Mouse (Mus musculus): ENCODE data around the gene Cdc42bpg. TPM values are rescaled to one million over a fixed set of nuclear protein-coding genes. Genes with fewer than 3 reads are reported as not detected.
A peak's percentile ranks its signal among the peaks of the same experiment; 100 is the strongest.

Gene Cdc42bpg
- polyA plus RNA-seq, 1 experiment from 2014 or later: 1.2 TPM

GRCm38 (mm10) chr19:6272738-6273137 is 33.5 kb upstream of the Cdc42bpg start:
- H3K27ac ChIP-seq (ENCODE audit: low read depth, low read length): no peak overlapping the region

DNA sequence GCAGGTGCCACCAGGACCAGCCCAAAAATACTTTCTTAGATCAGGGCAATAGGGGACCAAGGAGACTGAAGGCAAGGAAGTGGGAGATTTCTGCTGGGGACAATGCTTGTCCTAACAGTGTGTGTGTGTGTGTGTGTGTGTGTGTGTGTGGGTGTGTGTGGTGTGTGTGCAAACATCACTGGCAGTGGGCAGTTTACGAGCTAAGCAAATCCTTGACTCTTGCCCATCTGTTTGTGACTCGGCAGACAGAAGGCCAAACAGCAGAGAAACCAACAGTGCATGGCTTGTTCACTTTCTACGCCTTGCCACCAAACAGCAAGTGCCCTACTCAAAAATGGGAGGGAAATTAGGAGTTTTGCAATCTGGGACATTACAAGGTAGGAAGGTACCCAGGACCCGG is 32.7 kb upstream of the Cdc42bpg start:
- no peak overlapping the region for H3K4me2 ChIP-seq
- H3K27ac ChIP-seq (ENCODE audit: low read depth, low read length): no peak overlapping the region
- no peak for DNase-seq (ENCODE audit: low spot score)
- WGBS: 75% methylated on average over 4 of the region's 4 CpGs
- peaks cover 15% of the 10 kb centered on the region for H3K4me1 ChIP-seq (replicated peaks; ENCODE audit: control insufficient read depth, insufficient read depth, low read length)
- no peaks in the 10 kb centered on the region for H3K9me3 ChIP-seq (ENCODE audit: control insufficient read depth, low read length)
- H3K36me3 ChIP-seq (ENCODE audit: control insufficient read depth, insufficient read depth, low read length): no peaks in the 10 kb centered on the region
- no peak overlapping the region for H3K4me3 ChIP-seq (ENCODE audit: low read depth, low read length)
- no peak for ATAC-seq (replicated peaks; ENCODE audit: low FRiP score)
- no peak overlapping the region for H3K9ac ChIP-seq (ENCODE audit: low read depth, low read length)
- no peaks in the 10 kb centered on the region for H3K27me3 ChIP-seq (replicated peaks; ENCODE audit: control insufficient read depth, insufficient read depth, low read length)

More at GRCm38 (mm10) chr19:6272738-6273137, 33.5 kb upstream of the Cdc42bpg start:
- no peak for ATAC-seq (replicated peaks; ENCODE audit: low FRiP score)
- Histone ChIP-seq H3K27me3 (replicated peaks; ENCODE audit: control insufficient read depth, insufficient read depth, low read length) (no peaks in the 10 kb centered on the region), H3K4me1 (replicated peaks; ENCODE audit: control insufficient read depth, insufficient read depth, low read length) (peaks cover 7% of the 10 kb centered on the region), H3K4me3 (ENCODE audit: low read depth, low read length) (no peak overlapping the region), H3K9ac (ENCODE audit: low read depth, low read length) (no peak overlapping the region), H3K36me3 (ENCODE audit: control insufficient read depth, insufficient read depth, low read length) (no peaks in the 10 kb centered on the region), H3K4me2 (no peak overlapping the region), H3K9me3 (ENCODE audit: control insufficient read depth, low read length) (no peaks in the 10 kb centered on the region)
- no peak for DNase-seq (ENCODE audit: low spot score)
- WGBS: 87% methylated on average over 4 of the region's 4 CpGs

DNA sequence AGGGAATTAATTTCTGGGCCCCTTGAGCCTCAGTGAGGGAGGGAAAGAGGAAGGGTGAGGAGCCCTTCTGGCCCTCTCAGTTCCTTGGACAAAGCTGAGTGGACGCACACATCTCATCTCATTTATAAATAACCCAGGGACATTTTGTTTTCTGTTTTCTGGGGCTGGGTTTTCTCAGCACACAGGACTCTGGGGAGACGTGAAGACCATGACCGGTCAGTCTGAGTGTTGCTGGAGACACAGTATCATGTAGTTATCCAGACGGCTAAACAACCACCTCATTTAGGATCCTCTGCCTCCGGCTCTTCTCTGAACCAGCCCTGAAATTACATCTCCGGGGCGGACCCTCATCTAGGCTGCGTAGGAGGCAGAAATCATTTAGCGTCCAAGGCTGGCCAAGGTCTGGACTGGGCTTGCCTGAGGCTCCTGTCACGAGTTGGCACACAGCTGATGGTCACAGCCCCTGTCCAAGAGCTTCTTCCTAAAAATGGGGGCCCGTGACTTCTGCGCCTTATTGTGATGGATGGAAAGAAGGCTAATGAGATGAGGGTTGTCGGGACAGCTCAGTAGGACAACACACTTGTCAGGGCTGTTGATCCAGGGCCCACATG is 32.2 kb upstream of the Cdc42bpg start:
- Histone ChIP-seq H3K27me3 (replicated peaks; ENCODE audit: control insufficient read depth, insufficient read depth, low read length) (no peaks in the 10 kb centered on the region), H3K4me1 (replicated peaks; ENCODE audit: control insufficient read depth, insufficient read depth, low read length) (peaks cover 20% of the 10 kb centered on the region), H3K9ac (ENCODE audit: low read depth, low read length) (no peak overlapping the region), H3K36me3 (ENCODE audit: control insufficient read depth, insufficient read depth, low read length) (no peaks in the 10 kb centered on the region), H3K4me3 (ENCODE audit: low read depth, low read length) (no peak overlapping the region), H3K27ac (ENCODE audit: low read depth, low read length) (no peak overlapping the region), H3K9me3 (ENCODE audit: control insufficient read depth, low read length) (no peaks in the 10 kb centered on the region), H3K4me2 (no peak overlapping the region)
- DNase-seq (ENCODE audit: low spot score) (no peak), ATAC-seq (replicated peaks; ENCODE audit: low FRiP score) (no peak)
- WGBS: 89% methylated on average over 13 of the region's 13 CpGs

DNA sequence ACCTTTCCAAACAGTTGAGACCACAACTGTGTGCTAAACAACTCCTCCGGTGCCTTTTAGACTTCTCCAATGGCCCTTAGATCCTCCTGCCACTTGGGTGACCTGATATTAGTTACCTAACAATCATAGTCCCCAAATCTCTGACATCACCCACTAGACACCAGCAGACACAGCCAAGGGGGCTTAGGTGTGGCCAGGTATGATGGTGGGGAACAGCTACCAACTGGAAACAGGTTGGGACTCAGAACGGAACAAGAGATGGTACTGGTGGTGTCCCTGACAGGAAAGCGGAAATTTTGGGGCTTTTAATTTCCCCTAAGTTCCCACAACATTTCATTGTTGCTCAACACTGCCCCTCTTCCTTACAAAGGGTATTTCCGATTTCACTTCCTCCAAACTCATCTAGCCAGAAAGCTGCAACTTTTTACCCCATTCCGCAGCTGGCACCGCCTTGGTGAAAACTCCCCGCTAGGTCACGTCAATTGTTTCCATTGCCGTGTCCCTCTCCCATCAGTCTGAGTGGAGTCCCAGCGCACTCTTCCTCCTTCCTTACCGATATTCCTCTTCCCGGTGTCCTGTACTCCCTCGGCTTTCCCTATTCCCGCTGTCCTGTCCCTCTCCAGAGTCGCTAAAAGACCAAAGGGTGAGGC is 30.4 kb upstream of the Cdc42bpg start:
- Histone ChIP-seq H3K9ac (ENCODE audit: low read depth, low read length) (peak overlapping the region; percentile 87), H3K4me1 (replicated peaks; ENCODE audit: control insufficient read depth, insufficient read depth, low read length) (peaks cover 38% of the 10 kb centered on the region), H3K27me3 (replicated peaks; ENCODE audit: control insufficient read depth, insufficient read depth, low read length) (no peaks in the 10 kb centered on the region), H3K27ac (ENCODE audit: low read depth, low read length) (peak overlapping the region; percentile 83), H3K36me3 (ENCODE audit: control insufficient read depth, insufficient read depth, low read length) (peaks cover 9% of the 10 kb centered on the region; the same call in 1 of the 2 replicates), H3K4me3 (ENCODE audit: low read depth, low read length) (peak overlapping the region; percentile 88), H3K4me2 (peak overlapping the region; percentile 99), H3K9me3 (ENCODE audit: control insufficient read depth, low read length) (no peaks in the 10 kb centered on the region)
- DNase-seq (ENCODE audit: low spot score): no peak
- ATAC-seq (replicated peaks; ENCODE audit: low FRiP score): no peak; the same call in 1 of the 2 replicates
- WGBS: 6% methylated on average over 15 of the region's 15 CpGs

DNA sequence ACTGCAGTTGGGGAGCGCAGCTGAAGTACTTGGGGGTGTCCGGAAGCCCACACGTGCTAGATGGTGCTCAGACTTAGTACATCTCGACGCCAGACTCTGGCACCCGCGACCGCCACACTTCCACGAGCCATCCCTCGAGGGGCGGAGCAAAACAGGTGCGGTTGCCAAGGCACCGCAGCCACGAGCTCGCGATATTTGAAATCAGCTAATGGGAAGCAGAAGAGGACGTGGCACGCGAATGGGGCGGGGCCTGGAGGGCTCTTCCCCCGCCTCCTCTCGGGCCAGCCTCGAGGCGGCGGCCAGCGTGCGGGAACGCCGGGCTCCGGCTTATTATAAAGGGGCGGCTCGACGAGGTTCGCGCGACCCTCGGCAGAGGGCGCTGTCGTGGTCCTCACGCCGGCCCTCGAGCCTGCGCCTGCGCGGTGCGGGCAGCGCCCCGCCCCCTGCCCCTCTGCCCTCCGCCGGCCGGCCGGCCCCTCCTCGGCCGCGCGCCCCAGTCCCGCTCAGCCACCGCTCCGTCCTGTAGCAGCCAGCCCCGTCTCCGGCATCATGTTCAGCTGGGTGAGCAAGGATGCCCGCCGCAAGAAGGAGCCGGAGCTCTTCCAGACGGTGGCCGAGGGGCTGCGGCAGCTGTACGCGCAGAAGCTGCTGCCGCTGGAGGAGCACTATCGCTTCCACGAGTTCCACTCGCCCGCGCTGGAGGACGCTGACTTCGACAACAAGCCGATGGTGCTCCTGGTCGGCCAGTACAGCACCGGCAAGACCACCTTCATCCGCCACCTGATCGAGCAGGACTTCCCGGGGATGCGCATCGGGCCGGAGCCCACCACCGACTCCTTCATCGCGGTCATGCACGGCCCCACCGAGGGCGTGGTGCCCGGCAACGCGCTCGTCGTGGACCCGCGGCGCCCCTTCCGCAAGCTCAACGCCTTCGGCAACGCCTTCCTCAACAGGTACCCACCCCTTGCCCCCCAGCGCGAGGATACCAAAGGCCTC is 29.5 kb upstream of the Cdc42bpg start, which contains the start of gene Ehd1:
Ehd1 (plus strand) TSS at position 300 of the 996 bp plus-strand sequence.
- Histone ChIP-seq H3K36me3 (ENCODE audit: control insufficient read depth, insufficient read depth, low read length) (peaks cover 15% of the 10 kb centered on the region), H3K27ac (ENCODE audit: low read depth, low read length) (peak within 1 kb of the TSS; percentile 83), H3K4me3 (ENCODE audit: low read depth, low read length) (peak within 1 kb of the TSS; percentile 88), H3K4me2 (peak within 1 kb of the TSS; percentile 99), H3K4me1 (replicated peaks; ENCODE audit: control insufficient read depth, insufficient read depth, low read length) (peaks cover 46% of the 10 kb centered on the region), H3K9me3 (ENCODE audit: control insufficient read depth, low read length) (no peaks in the 10 kb centered on the region), H3K27me3 (replicated peaks; ENCODE audit: control insufficient read depth, insufficient read depth, low read length) (no peaks in the 10 kb centered on the region), H3K9ac (ENCODE audit: low read depth, low read length) (peak within 1 kb of the TSS; percentile 91)
- under 1% methylated on average over 94 of the region's 106 CpGs for WGBS
- DNase-seq (ENCODE audit: low spot score) (peak; percentile 97), ATAC-seq (replicated peaks; ENCODE audit: low FRiP score) (peak; percentile 92)

- H3K4me3 ChIP-seq (ENCODE audit: low read depth, low read length): peak overlapping the region; percentile 88
- H3K4me1 ChIP-seq (replicated peaks; ENCODE audit: control insufficient read depth, insufficient read depth, low read length): peaks cover 57% of the 10 kb centered on the region
- H3K36me3 ChIP-seq (ENCODE audit: control insufficient read depth, insufficient read depth, low read length): peaks cover 22% of the 10 kb centered on the region
- 11% methylated on average over 10 of the region's 10 CpGs for WGBS
- H3K9me3 ChIP-seq (ENCODE audit: control insufficient read depth, low read length): no peaks in the 10 kb centered on the region
- peak overlapping the region; percentile 91 for H3K9ac ChIP-seq (ENCODE audit: low read depth, low read length)
- DNase-seq (ENCODE audit: low spot score) (no peak), ATAC-seq (replicated peaks; ENCODE audit: low FRiP score) (no peak)
- peak overlapping the region; percentile 82 for H3K27ac ChIP-seq (ENCODE audit: low read depth, low read length)
- H3K4me2 ChIP-seq: peak overlapping the region; percentile 99
- H3K27me3 ChIP-seq (replicated peaks; ENCODE audit: control insufficient read depth, insufficient read depth, low read length): no peaks in the 10 kb centered on the region
Observed at GRCm38 (mm10) chr19:6277661-6278438, 28.4 kb upstream of the Cdc42bpg start.

DNA sequence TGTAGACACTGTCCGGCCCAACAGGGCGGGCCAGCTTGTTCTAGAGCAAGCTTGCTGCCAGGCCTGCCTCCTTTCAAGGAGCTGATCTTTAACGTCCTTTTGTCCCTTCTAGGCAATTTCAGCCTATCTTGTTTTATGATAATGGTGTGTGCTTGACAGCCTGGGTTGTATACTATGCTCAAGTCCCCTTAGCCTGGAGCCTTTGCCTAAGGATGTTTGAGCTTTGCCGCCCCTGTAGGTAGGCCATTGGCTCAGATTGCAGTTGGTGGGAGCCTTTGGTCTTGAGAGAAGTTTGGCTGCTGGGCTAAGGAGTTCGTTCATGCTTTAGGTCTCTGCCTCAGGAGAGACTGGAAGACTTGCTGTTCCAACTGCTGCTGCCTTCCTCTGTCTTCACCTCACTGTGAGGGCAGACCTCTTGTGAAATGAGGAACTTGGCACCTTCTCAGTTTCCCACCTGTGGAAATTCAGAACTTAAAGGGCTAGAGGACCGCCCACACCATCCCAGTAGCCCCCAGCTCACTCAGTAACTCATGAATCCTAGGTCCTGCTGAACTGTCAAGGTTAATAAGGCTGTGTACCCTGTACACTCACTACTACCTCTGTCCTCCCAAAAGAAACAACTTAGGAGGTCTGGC is 27.7 kb upstream of the Cdc42bpg start:
- no peaks in the 10 kb centered on the region for H3K9me3 ChIP-seq (ENCODE audit: control insufficient read depth, low read length)
- H3K27me3 ChIP-seq (replicated peaks; ENCODE audit: control insufficient read depth, insufficient read depth, low read length): no peaks in the 10 kb centered on the region
- 39% methylated on average over 6 of the region's 6 CpGs for WGBS
- H3K4me1 ChIP-seq (replicated peaks; ENCODE audit: control insufficient read depth, insufficient read depth, low read length): peaks cover 63% of the 10 kb centered on the region
- peak overlapping the region; percentile 99 for H3K4me2 ChIP-seq
- DNase-seq (ENCODE audit: low spot score) (no peak), ATAC-seq (replicated peaks; ENCODE audit: low FRiP score) (no peak)
- H3K9ac ChIP-seq (ENCODE audit: low read depth, low read length): peak overlapping the region; percentile 91
- H3K4me3 ChIP-seq (ENCODE audit: low read depth, low read length): peak overlapping the region; percentile 88
- H3K27ac ChIP-seq (ENCODE audit: low read depth, low read length): peak overlapping the region; percentile 72
- H3K36me3 ChIP-seq (ENCODE audit: control insufficient read depth, insufficient read depth, low read length): peaks cover 22% of the 10 kb centered on the region
